Mouse (Mus musculus): ENCODE measurements around the gene Klhl32.

GRCm38 (mm10) chr4:24894625-24895024 is 43.7 kb upstream of the Klhl32 start:
- no peak for TF ChIP-seq CTCF (IDR thresholded peaks at IDR 0.05; ENCODE audit: low read depth, low read length)
- no peak for TF ChIP-seq POLR2A (IDR thresholded peaks at IDR 0.05; ENCODE audit: extremely low read depth, insufficient read depth, low read length)

Data from liver, adult 2 months (tissue).